Mouse (Mus musculus): Measurements from ENCODE around the gene Abtb2. TPM values are rescaled to one million over a fixed set of nuclear protein-coding genes. Genes with fewer than 3 reads are reported as not detected.
A peak's percentile ranks its signal among the peaks of the same experiment; 100 is the strongest.

The Abtb2 gene
- total RNA-seq, 4 experiments from 2014 or later = 8.8 to 57.0 (median 24.5) TPM

GRCm38 (mm10) chr2:103662121-103662520 is 96.0 kb downstream of the Abtb2 start:
- peak; percentile 69 for DNase-seq

GRCm38 (mm10) chr2:103664341-103664740 is 98.2 kb downstream of the Abtb2 start:
- DNase-seq = no peak

DNA sequence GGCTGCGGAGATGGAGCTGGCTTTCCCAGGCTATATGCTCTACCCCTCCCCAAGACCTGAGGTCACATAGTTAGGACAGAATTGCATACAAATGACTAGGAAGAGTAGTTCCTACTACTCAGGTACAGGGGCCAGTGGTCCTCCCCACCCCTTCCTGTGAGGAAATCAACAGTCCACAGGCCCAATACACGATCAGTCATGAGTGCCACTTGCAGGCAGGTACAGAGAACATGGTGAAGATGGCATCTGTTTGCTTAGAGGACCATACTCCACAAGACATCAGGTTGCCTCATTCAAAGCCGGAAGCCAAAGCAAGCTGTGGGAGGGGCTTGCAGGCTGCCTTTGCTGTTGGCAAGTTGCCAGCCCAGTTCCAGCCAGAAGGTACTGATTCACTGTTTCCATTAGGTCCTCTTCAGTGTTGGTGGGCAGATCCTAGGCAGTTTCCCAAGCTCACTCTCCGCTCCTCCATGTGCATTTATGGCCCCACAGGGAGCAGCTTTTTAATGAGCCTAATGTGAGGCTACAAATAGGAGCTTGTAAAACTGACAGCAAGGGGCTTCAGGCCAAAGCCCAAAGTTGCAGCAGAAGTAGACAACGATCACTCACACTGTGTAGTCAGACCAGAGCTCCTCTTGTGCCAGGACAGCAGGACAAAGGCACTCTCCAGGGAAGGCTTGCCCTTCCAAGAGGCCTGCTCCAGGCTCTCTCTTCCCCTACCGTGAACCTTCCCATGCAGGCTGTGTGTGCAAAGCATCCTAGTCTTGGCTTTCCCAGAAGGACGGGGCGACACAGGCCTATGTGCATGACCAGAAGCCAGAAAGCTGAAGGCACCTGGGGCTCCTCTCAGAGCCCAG is 102.1 kb downstream of the Abtb2 start:
- peak; percentile 36 for DNase-seq

DNA sequence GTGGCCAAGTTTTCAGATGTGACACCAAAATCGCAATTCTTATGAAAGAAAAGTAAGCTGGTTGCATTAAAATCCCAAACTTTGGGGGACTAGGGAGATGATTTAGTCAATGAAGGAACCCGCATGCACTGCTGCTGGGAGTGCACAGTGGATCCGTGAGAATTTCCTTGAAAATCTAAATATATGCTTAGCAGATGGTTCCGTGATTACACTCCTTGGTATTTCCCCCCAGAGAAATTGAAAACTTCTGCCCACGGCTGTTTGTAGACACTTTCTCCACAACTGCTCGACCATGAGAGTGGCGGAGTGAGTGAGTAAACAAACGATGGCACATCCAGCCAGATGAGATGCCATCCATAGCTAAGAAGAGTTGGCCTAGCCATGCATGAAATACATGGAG is 102.8 kb downstream of the Abtb2 start:
- no peak for DNase-seq

GRCm38 (mm10) chr2:103669561-103669960 is 103.5 kb downstream of the Abtb2 start:
- no peak for DNase-seq

GRCm38 (mm10) chr2:103670276-103670680 is 104.2 kb downstream of the Abtb2 start:
- DNase-seq = peak; percentile 75

GRCm38 (mm10) chr2:103672573-103673119 is 106.5 kb downstream of the Abtb2 start:
- no peak for DNase-seq

DNA sequence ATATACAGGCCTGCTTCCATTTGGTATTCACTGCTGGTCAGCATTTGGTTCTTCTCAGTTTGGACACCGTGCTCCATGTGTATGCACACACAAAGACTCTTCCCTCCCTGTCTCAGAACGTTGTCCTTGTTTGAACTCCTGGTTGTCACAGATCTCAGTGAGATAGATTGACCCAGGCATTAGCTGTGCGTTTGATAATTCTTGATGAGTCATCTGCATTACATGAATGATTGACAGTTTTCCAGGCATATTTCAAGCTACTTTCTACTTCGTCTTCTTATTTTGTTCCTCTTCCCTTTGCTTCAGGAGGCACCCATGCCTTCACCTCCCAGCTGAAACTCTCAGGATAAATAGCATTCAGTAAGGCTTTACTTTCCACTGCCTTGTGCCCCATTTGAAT is 107.5 kb downstream of the Abtb2 start:
- no peak for DNase-seq

DNA sequence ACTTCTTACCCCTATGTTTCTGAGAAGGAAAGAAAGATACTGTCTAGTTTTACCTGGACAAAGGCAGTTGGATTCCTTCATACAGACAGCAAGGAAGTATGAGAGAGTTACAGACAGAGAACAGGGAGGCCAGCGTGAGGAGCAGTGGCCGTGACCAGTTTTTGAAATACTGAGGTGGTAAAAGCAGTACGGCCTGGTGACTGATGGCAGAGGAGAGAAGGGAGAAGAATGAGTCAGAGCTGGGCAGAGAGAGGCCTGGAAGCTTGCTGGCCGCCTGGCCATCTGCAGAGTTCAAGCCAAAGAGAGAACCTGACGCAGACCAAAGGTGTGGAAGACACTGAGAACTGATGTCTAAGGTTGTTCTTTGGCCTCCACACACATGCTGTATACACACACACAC is 109.3 kb downstream of the Abtb2 start:
- peak; percentile 47 for DNase-seq

DNA sequence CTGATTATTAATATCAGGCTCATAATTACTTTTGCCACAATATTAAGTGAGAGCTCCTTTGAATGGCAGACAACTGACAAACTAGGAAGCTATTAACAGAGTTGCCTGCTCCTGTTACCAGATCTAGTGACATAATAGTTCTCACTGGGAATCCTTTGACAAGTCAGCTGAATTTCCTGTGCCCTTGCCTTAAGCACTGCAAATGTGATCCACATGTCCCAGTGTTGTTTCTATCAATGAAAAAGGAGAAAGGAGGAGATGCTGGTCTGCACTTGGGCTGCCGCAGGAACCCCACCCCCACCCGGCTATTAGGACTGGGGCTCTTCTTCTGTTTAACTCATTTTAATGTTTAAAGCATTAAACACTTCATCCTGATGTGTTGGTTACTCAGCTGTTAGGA is 110.7 kb downstream of the Abtb2 start:
- DNase-seq = no peak

GRCm38 (mm10) chr2:103677614-103678369 is 111.7 kb downstream of the Abtb2 start:
- no peak for DNase-seq

GRCm38 (mm10) chr2:103678433-103678832 is 112.3 kb downstream of the Abtb2 start:
- no peak for DNase-seq

GRCm38 (mm10) chr2:103680364-103681110 is 114.4 kb downstream of the Abtb2 start:
- DNase-seq = no peak

GRCm38 (mm10) chr2:103681149-103681548 is 115.0 kb downstream of the Abtb2 start:
- no peak for DNase-seq

DNA sequence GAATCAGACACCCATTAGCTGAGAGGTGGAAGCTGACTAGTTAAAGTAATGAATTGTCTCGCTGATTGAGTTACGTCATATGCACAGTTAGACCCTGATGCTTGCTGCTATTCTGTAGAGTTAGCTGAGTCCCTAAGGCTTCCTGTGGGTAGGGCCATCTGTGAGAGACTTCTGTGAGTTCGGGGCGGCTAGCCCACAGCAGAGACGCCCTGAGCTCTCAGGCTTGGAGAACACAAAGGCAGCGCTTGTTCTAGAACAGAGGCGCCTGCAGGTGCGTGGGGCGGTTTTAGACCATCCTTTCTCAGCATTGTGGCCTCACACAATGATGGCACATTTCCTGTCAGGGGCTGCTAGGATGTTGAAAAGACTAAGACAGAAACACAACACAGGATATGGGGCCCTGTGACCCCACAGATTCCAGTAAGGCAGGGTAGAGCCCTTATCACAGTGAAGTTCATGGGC is 116.2 kb downstream of the Abtb2 start:
- DNase-seq = no peak

- DNase-seq = no peak
Observed at GRCm38 (mm10) chr2:103682927-103683442, 116.9 kb downstream of the Abtb2 start.

DNA sequence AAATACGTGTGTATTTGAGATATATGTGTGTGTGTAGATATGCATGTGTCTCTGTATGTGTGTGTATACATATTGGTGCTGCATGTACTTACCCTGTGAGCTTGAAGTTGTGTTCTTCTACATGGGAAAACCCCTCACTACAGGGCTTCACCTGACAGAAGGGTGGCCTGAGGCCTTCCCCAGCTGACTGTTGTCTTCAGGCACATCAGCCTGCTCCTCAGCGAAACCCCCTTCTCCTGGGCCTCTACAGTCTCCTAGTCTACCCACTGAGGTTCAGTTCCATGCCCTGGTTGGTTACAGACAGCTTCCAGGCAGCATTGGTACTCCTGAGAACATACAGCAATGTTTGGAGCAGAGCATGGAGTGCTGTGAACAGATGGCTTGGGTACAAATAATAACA is 118.3 kb downstream of the Abtb2 start:
- no peak for DNase-seq

- DNase-seq = no peak
Observed at GRCm38 (mm10) chr2:103684926-103685577, 118.9 kb downstream of the Abtb2 start.

- no peak for DNase-seq
Observed at GRCm38 (mm10) chr2:103685581-103685980, 119.5 kb downstream of the Abtb2 start.

GRCm38 (mm10) chr2:103687143-103687542 is 121.0 kb downstream of the Abtb2 start:
- no peak for DNase-seq

- no peak for DNase-seq
Observed at GRCm38 (mm10) chr2:103687888-103688287, 121.8 kb downstream of the Abtb2 start.

GRCm38 (mm10) chr2:103690425-103690824 is 124.3 kb downstream of the Abtb2 start:
- no peak for DNase-seq

Data from adrenal gland, adult 8-10 months (tissue).